Mouse (Mus musculus) brain, embryonic 14.5 days (tissue): Measurements from ENCODE around the gene Slc17a9. TPM values are rescaled to one million over a fixed set of nuclear protein-coding genes. Genes with fewer than 3 reads are reported as not detected.

Experiments used
- DNase-seq: peaks from one replicate; pipeline ENCODE4 v3.0.0-alpha.2; 2011; ENCODE audit warnings: low read depth
- CTCF ChIP-seq: fragments of 200-500 bp; IDR thresholded peaks from 2 replicates; pipeline ENCODE4 v1.5.1; 2012; ENCODE audit warnings: inconsistent platforms, mild to moderate bottlenecking, moderate library complexity, borderline replicate concordance; ENCODE audit not compliant: insufficient read depth, insufficient read length; ENCODE audit errors: extremely low read depth
- POLR2A ChIP-seq: fragments of 200-500 bp; IDR thresholded peaks from 2 replicates; pipeline ENCODE4 v1.6.1; 2012; ENCODE audit warnings: mild to moderate bottlenecking, inconsistent platforms, borderline replicate concordance; ENCODE audit not compliant: poor library complexity, insufficient read depth, insufficient read length, severe bottlenecking; ENCODE audit errors: extremely low read depth
- polyA plus RNA-seq: library from polyadenylated mRNA; depleted of rRNA; stranded (reverse); fragments of >200 nt; gene quantifications from 2 replicates; pipeline ENCODE4 v1.2.3, GENCODE M21; 2012

Slc17a9 gene
- polyA plus RNA-seq, 1 experiment, result 0.83 TPM

- TF ChIP-seq CTCF (no peak), POLR2A (no peak)
- no peak for DNase-seq
These were observed 1.2 kb upstream of the Slc17a9 start for GRCm38 (mm10) chr2:180723865-180724264.

- TF ChIP-seq POLR2A (no peak), CTCF (no peak)
These were observed 333 bp downstream of the Slc17a9 start for GRCm38 (mm10) chr2:180725414-180725778.

GRCm38 (mm10) chr2:180725856-180726629 lies 980 bp downstream of the Slc17a9 start:
- DNase-seq, result no peak
- TF ChIP-seq CTCF (no peak), POLR2A (no peak)

More at GRCm38 (mm10) chr2:180725414-180725778, 333 bp downstream of the Slc17a9 start:
- DNase-seq, result no peak

DNA sequence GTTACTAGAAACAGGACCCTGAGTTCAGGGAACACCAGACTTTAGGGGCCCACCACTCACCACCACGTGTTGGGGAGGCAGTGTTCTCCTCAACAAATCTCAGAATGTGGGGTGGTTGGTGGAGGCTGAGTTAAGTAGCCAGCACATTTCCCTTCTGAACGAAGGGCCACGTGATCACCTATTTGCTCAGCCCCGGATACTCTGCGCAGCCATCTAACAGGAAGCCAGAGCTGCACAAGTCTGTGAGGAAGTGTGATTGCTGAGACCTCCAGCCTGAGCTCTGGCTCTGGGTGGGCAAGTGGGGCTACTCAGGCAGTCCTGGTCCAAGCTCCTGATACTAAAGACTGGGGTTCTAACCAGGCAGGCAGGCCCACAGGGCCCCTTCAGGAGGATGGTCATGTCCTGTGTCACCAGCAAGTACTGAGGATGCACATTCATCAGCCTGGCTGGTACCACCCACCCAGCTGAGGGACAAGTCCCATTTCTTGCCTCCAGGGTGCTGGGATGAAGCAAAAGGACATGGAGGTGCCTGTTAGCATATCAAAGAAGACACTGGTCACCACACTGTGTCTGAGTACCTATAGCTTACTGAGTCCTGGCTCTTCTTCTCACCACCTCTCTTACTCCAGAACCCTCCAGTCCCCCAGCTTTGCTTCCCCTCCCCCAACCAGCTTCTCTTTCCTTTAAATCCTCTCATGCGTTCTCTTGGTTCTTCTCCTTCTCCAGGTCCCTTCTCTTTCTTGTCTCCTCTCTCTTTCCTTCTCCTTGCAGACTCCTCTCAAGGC lies 1.8 kb downstream of the Slc17a9 start:
- no peak for DNase-seq
- TF ChIP-seq CTCF, result no peak
- no peak for TF ChIP-seq POLR2A

DNA sequence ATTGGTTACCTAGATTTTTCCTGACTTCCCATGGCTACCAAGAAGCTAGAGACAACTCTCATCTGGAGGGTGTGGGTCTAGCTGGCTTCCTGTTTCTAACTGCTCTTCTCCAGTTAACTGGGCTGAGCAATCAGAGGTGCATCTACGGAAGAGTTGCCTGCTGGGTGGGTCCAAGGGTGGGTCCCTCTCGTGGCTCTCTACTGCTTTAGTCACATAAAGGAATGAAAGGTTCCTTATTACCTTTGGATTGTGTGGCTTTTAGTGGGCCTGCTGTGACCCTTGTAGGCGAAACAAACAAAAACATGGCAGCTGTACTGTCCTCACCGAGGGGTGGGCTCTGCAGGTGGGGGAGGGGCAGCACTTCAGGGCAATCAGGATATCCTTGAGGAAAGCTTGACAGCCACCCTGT lies 2.6 kb downstream of the Slc17a9 start:
- DNase-seq, result no peak
- TF ChIP-seq CTCF, result no peak
- TF ChIP-seq POLR2A, result no peak

DNA sequence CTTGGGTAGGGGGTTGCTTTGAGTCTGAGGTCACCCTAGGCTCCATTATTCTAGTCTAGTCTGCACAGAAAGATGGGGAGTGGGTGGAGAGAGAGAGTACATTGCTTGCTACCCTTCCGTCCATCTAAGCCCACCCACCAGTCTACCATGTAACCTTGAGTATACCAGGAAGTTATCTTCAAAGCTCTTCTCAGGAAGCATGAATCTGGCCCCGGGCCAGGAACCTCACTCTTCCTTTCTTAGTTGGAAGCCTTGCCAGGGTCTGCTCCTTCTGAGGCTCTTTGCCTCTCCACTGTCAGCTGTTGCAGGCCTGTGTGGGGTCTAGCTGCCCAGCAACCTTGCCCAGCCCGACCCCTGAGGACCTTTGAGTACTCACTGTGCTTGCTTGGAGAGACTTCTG lies 6.0 kb downstream of the Slc17a9 start:
- no peak for TF ChIP-seq POLR2A
- no peak for TF ChIP-seq CTCF
- DNase-seq, result no peak

DNA sequence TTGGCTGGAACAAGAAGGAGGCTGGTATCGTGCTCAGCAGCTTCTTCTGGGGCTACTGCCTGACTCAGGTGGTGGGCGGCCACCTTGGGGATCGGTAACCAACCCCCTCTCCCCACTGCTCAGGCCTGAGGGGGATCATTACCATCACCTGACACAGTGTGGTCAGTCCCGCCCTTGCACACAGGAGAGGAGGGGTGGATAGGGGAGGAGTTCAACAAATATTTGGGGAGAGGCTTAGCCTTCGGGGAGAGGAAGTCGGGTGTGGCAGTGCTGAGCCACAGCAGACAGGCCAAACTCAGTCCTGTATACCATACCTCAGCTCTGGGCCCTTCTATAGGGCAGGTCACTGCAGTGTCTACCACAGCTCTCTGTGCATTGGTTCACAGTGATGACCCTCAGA lies 6.9 kb downstream of the Slc17a9 start:
- no peak for TF ChIP-seq POLR2A
- TF ChIP-seq CTCF, result no peak
- DNase-seq, result no peak

- TF ChIP-seq CTCF (no peak), POLR2A (no peak)
- DNase-seq, result no peak
These were observed 10.2 kb downstream of the Slc17a9 start for GRCm38 (mm10) chr2:180735232-180735631.

DNA sequence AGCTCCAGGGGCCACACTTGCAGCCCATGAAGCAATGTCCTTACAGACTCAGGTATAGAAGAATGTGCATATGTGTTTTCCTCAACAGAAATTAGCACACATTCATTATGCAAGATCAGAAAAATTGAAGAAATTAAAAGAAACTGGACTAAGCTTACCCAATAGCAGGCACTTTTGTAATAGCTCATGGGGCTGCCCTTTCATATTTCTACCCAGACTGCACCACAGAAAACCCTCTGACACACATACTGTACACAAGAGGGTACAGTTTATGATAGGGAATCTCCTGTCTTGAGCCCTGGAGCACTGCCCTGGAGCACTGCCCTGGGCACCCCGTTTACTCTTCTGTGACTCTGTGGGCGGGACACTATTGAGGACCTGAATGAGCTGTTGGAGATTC lies 12.9 kb downstream of the Slc17a9 start:
- TF ChIP-seq POLR2A (no peak), CTCF (no peak)

DNA sequence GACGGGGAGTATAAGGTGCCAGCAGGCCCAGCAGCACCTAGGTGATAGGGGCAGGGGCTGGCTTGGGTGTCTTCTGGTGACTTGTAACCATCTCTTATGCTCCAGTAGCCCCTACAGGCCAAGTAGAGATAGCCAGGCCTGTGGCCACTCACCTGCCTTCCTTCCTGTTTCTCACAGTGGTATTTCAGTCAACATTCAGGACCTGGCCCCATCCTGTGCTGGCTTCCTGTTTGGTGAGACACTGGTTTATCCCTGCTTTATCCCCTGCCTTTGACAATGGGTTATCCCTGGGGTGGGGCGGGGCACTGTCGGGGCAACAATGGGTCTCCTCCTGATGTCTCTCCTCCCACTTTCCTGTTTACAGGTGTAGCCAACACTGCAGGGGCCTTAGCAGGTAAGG lies 15.3 kb downstream of the Slc17a9 start:
- no peak for DNase-seq
- TF ChIP-seq CTCF, result no peak
- TF ChIP-seq POLR2A, result no peak

More for the DNA sequence above, 12.9 kb downstream of the Slc17a9 start:
- no peak for DNase-seq

- no peak for DNase-seq
- no peak for TF ChIP-seq POLR2A
- no peak for TF ChIP-seq CTCF
These were observed 16.4 kb downstream of the Slc17a9 start for GRCm38 (mm10) chr2:180741421-180741820.

- TF ChIP-seq POLR2A (no peak), CTCF (no peak)
These were observed 17.8 kb downstream of the Slc17a9 start for GRCm38 (mm10) chr2:180742820-180743219.

GRCm38 (mm10) chr2:180743321-180743720 lies 18.3 kb downstream of the Slc17a9 start:
- no peak for DNase-seq
- no peak for TF ChIP-seq POLR2A
- TF ChIP-seq CTCF, result no peak

More at GRCm38 (mm10) chr2:180742820-180743219, 17.8 kb downstream of the Slc17a9 start:
- DNase-seq, result no peak
